Mouse (Mus musculus) bone marrow, adult 2 months (tissue): Measurements from ENCODE around the gene Dcst1. TPM values are rescaled to one million over a fixed set of nuclear protein-coding genes. Genes with fewer than 3 reads are reported as not detected.

Experiments
- H3K27ac ChIP-seq: fragments of 200-500 bp; 2 replicates; pipeline ENCODE4 v1.5.1; 2012; ENCODE audit warnings: low read depth, mild to moderate bottlenecking, control low read depth, inconsistent platforms, low read length; ENCODE audit not compliant: control insufficient read depth, poor library complexity, insufficient read depth
- H3K4me1 ChIP-seq: fragments of 200-500 bp; 2 replicates; pipeline ENCODE4 v1.6.1; 2011; ENCODE audit warnings: low read length; ENCODE audit not compliant: control insufficient read depth, insufficient read depth
- H3K4me3 ChIP-seq: fragments of 200-500 bp; replicated peaks from 2 replicates; pipeline ENCODE3; 2011; ENCODE audit warnings: mild to moderate bottlenecking, low read depth, low read length, control low read depth; ENCODE audit not compliant: control insufficient read depth
- CTCF ChIP-seq: fragments of 200-500 bp; IDR thresholded peaks from 2 replicates; pipeline ENCODE4 v1.5.1; 2011; ENCODE audit warnings: low read length, control low read depth; ENCODE audit not compliant: control insufficient read depth, insufficient read depth
- POLR2A ChIP-seq: fragments of 200-500 bp; IDR thresholded peaks from 2 replicates; pipeline ENCODE4 v1.6.1; 2011; ENCODE audit warnings: low read depth, mild to moderate bottlenecking, control low read depth, low read length, borderline replicate concordance; ENCODE audit not compliant: control insufficient read depth
- whole genome bisulfite sequencing: fragments of 180-500 bp; shearing (Covaris S2); methylation state at CpG from one replicate; pipeline ENCODE4 v1.1.7; 2018; 5-methylcytosine and 5-hydroxymethylcytosine counted together
- polyA plus RNA-seq: library from polyadenylated mRNA; stranded (reverse); fragments of >200 nt; gene quantifications from 2 replicates; pipeline ENCODE4 v1.2.4, GENCODE M21; 2011; ENCODE audit warnings: low replicate concordance; ENCODE audit not compliant: missing spikeins, insufficient read depth, insufficient read length

Dcst1 gene
- polyA plus RNA-seq, 1 experiment, result 1.3 TPM

- WGBS, result 7% methylated on average over 3 of the region's 3 CpGs
- TF ChIP-seq CTCF (no peak), POLR2A (no peak)
- Histone ChIP-seq H3K4me1 (no peaks in the 10 kb centered on the region; the same call in 1 of the 2 replicates), H3K27ac (no peak overlapping the region), H3K4me3 (no peak overlapping the region)
These were observed 4.8 kb downstream of the Dcst1 start for GRCm38 (mm10) chr3:89360237-89360636.

- Histone ChIP-seq H3K4me1 (no peaks in the 10 kb centered on the region; the same call in 1 of the 2 replicates), H3K27ac (no peak overlapping the region), H3K4me3 (no peak overlapping the region)
- WGBS, result 72% methylated on average over 6 of the region's 6 CpGs
- TF ChIP-seq POLR2A (no peak), CTCF (no peak)
These were observed 5.4 kb downstream of the Dcst1 start for GRCm38 (mm10) chr3:89359630-89360029.

- Histone ChIP-seq H3K4me3 (no peak overlapping the region), H3K4me1 (no peaks in the 10 kb centered on the region; the same call in 1 of the 2 replicates), H3K27ac (no peak overlapping the region)
- WGBS, result 81% methylated on average over 9 of the region's 9 CpGs
- TF ChIP-seq CTCF, result no peak
- TF ChIP-seq POLR2A, result no peak
These were observed 9.0 kb downstream of the Dcst1 start for GRCm38 (mm10) chr3:89356029-89356428.

GRCm38 (mm10) chr3:89355512-89355902, 9.5 kb downstream of the Dcst1 start:
- TF ChIP-seq CTCF (no peak), POLR2A (no peak)
- Histone ChIP-seq H3K4me1 (no peaks in the 10 kb centered on the region; the same call in 1 of the 2 replicates), H3K4me3 (no peak overlapping the region), H3K27ac (no peak overlapping the region)
- WGBS, result 70% methylated on average over 6 of the region's 6 CpGs

- 16% methylated on average over 5 of the region's 5 CpGs for WGBS
- no peak overlapping the region for H3K4me3 ChIP-seq
- H3K27ac ChIP-seq, result no peak overlapping the region
- peaks cover 4% of the 10 kb centered on the region for H3K4me1 ChIP-seq
- TF ChIP-seq CTCF (peak; percentile 74), POLR2A (no peak)
These were observed 10.1 kb downstream of the Dcst1 start for GRCm38 (mm10) chr3:89354816-89355511.

GRCm38 (mm10) chr3:89351271-89351670, 13.8 kb downstream of the Dcst1 start:
- H3K4me3 ChIP-seq, result no peak overlapping the region
- peaks cover 10% of the 10 kb centered on the region for H3K4me1 ChIP-seq
- H3K27ac ChIP-seq, result no peak overlapping the region
- no peak for TF ChIP-seq POLR2A
- TF ChIP-seq CTCF, result no peak
- 86% methylated on average over 5 of the region's 5 CpGs for WGBS

- WGBS, result 1% methylated on average over 59 of the region's 59 CpGs
- H3K4me1 ChIP-seq, result peaks cover 10% of the 10 kb centered on the region
- peak within 1 kb of the TSS; percentile 72 for H3K4me3 ChIP-seq
- H3K27ac ChIP-seq, result peak within 1 kb of the TSS; percentile 60
- TF ChIP-seq CTCF (no peak), POLR2A (peak; percentile 47; the same call in 1 of the 2 replicates)
These were observed 15.1 kb downstream of the Dcst1 start, which contains the start of gene Adam15 for GRCm38 (mm10) chr3:89349869-89350501. Adam15 (minus strand) TSS chr3:89349996.

- 7% methylated on average over 38 of the region's 38 CpGs for WGBS
- H3K27ac ChIP-seq, result peak overlapping the region; percentile 12
- TF ChIP-seq CTCF (no peak), POLR2A (no peak)
- peaks cover 10% of the 10 kb centered on the region for H3K4me1 ChIP-seq
- peak overlapping the region; percentile 72 for H3K4me3 ChIP-seq
These were observed 15.9 kb downstream of the Dcst1 start for GRCm38 (mm10) chr3:89348911-89349868.
